Mouse (Mus musculus) heart, embryonic 15.5 days (tissue): ENCODE measurements around the gene Krtap28-13. TPM values are rescaled to one million over a fixed set of nuclear protein-coding genes. Genes with fewer than 3 reads are reported as not detected.

Experiments
- ATAC-seq: fragments of 200-750 bp; cut with Nextera tagmentation; replicated peaks from 2 replicates; pipeline ENCODE4 v1.8.0; 2017; ENCODE audit warnings: low read depth, moderate TSS enrichment; ENCODE audit not compliant: insufficient number of reproducible peaks, insufficient read depth, low FRiP score
- H3K27ac ChIP-seq: fragments of 300-500 bp; sonication (generic); 2 replicates; pipeline ENCODE4 v1.5.1; 2015; ENCODE audit warnings: mild to moderate bottlenecking, inconsistent platforms
- H3K27me3 ChIP-seq: fragments of 300-500 bp; sonication (generic); 2 replicates; pipeline ENCODE4 v1.6.1; 2015; ENCODE audit warnings: inconsistent platforms
- H3K36me3 ChIP-seq: fragments of 300-500 bp; sonication (generic); 2 replicates; pipeline ENCODE4 v1.6.1; 2015; ENCODE audit warnings: mild to moderate bottlenecking, inconsistent platforms
- H3K4me1 ChIP-seq: fragments of 300-500 bp; sonication (generic); replicated peaks from 2 replicates; pipeline ENCODE4 v1.6.1; 2015; ENCODE audit warnings: inconsistent platforms
- H3K4me2 ChIP-seq: fragments of 300-500 bp; sonication (generic); 2 replicates; pipeline ENCODE4 v1.6.1; 2015; ENCODE audit warnings: inconsistent platforms, mild to moderate bottlenecking, moderate library complexity
- H3K4me3 ChIP-seq: fragments of 300-500 bp; sonication (generic); 2 replicates; pipeline ENCODE4 v1.5.1; 2015; ENCODE audit warnings: mild to moderate bottlenecking, inconsistent platforms
- H3K9ac ChIP-seq: fragments of 300-500 bp; sonication (generic); 2 replicates; pipeline ENCODE4 v1.6.1; 2015; ENCODE audit warnings: mild to moderate bottlenecking, inconsistent platforms
- H3K9me3 ChIP-seq: fragments of 300-500 bp; sonication (generic); replicated peaks from 2 replicates; pipeline ENCODE4 v1.6.1; 2016; ENCODE audit warnings: inconsistent platforms
- WGBS: fragments of 180-500 bp; shearing (Covaris S2); methylation state at CpG from one replicate; pipeline ENCODE4 v1.1.7; 2015; ENCODE audit warnings: mixed read lengths; 5-methylcytosine and 5-hydroxymethylcytosine counted together
- polyA plus RNA-seq: library from polyadenylated mRNA; unstranded; fragments of >200 nt; fragmentation: Nextera tagmentation; extraction: Ambion mirVana; gene quantifications from 2 replicates; pipeline ENCODE4 v1.2.1, GENCODE M21; 2015

The Krtap28-13 gene
- polyA plus RNA-seq, 1 experiment from 2014 or later = not detected

GRCm38 (mm10) chr1:83044882-83045427 is 15.8 kb upstream of the Krtap28-13 start, which contains the start of gene Gm47969:
Gene Gm47969, plus strand, starts transcription at chr1:83044932.
- Histone ChIP-seq H3K36me3 (no peaks in the 10 kb centered on the region), H3K4me3 (no peak within 1 kb of the TSS), H3K4me2 (no peak within 1 kb of the TSS), H3K4me1 (no peaks in the 10 kb centered on the region), H3K27me3 (no peaks in the 10 kb centered on the region), H3K9ac (no peak within 1 kb of the TSS), H3K27ac (no peak within 1 kb of the TSS), H3K9me3 (no peaks in the 10 kb centered on the region)
- 72% methylated on average over 5 of the region's 5 CpGs for WGBS
- no peak for ATAC-seq

- peaks cover 10% of the 10 kb centered on the region for H3K4me1 ChIP-seq
- ATAC-seq = no peak
- WGBS = 74% methylated on average over 1 of the region's 1 CpGs
- H3K9me3 ChIP-seq = no peaks in the 10 kb centered on the region
- no peaks in the 10 kb centered on the region for H3K27me3 ChIP-seq
- H3K36me3 ChIP-seq = no peaks in the 10 kb centered on the region
- no peak overlapping the region for H3K4me2 ChIP-seq
- H3K9ac ChIP-seq = no peak overlapping the region
- H3K27ac ChIP-seq = no peak overlapping the region
- H3K4me3 ChIP-seq = no peak overlapping the region
Measured at GRCm38 (mm10) chr1:83058481-83058880, 2.2 kb upstream of the Krtap28-13 start.

GRCm38 (mm10) chr1:83059278-83059677 is 1.5 kb upstream of the Krtap28-13 start, which contains the start of gene A030005K14Rik:
Gene A030005K14Rik, minus strand, starts transcription at chr1:83059378.
- Histone ChIP-seq H3K27me3 (no peaks in the 10 kb centered on the region), H3K9ac (no peak within 1 kb of the TSS), H3K4me2 (no peak within 1 kb of the TSS), H3K9me3 (no peaks in the 10 kb centered on the region), H3K4me1 (peaks cover 10% of the 10 kb centered on the region), H3K4me3 (no peak within 1 kb of the TSS), H3K27ac (no peak within 1 kb of the TSS), H3K36me3 (no peaks in the 10 kb centered on the region)
- WGBS = 61% methylated on average over 9 of the region's 9 CpGs
- ATAC-seq = no peak

DNA sequence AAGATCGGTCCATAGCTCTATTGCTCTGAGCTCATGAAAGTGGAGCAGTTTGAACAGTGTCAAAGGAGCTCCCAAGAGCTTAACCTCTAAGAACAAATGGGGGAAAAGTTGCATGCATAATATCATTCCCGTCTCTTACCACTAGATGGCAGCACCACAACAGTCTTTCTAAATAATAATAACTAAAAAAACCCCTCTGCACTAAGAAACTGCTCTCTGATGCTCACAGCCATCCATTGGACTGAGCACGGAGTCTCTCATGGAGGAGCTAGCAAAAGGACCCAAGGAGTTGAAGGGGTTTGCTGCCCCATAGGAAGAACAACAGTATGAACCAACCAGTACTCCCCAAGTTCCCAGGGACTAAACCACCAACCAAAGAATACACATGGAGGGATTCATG is 4.1 kb downstream of the Krtap28-13 start:
- WGBS = 24% methylated on average over 3 of the region's 3 CpGs
- no peak for ATAC-seq
- no peaks in the 10 kb centered on the region for H3K9me3 ChIP-seq

GRCm38 (mm10) chr1:83066577-83066976 is 5.8 kb downstream of the Krtap28-13 start:
- Histone ChIP-seq H3K4me2 (no peak overlapping the region), H3K36me3 (no peaks in the 10 kb centered on the region), H3K9ac (no peak overlapping the region), H3K4me1 (no peaks in the 10 kb centered on the region), H3K27ac (no peak overlapping the region), H3K4me3 (no peak overlapping the region), H3K9me3 (no peaks in the 10 kb centered on the region), H3K27me3 (no peaks in the 10 kb centered on the region)
- ATAC-seq = no peak
- 88% methylated on average over 4 of the region's 4 CpGs for WGBS

More for the DNA sequence above, 4.1 kb downstream of the Krtap28-13 start:
- Histone ChIP-seq H3K27ac (no peak overlapping the region), H3K27me3 (no peaks in the 10 kb centered on the region), H3K4me3 (no peak overlapping the region), H3K9ac (no peak overlapping the region), H3K4me2 (no peak overlapping the region), H3K4me1 (peaks cover 7% of the 10 kb centered on the region), H3K36me3 (no peaks in the 10 kb centered on the region)

DNA sequence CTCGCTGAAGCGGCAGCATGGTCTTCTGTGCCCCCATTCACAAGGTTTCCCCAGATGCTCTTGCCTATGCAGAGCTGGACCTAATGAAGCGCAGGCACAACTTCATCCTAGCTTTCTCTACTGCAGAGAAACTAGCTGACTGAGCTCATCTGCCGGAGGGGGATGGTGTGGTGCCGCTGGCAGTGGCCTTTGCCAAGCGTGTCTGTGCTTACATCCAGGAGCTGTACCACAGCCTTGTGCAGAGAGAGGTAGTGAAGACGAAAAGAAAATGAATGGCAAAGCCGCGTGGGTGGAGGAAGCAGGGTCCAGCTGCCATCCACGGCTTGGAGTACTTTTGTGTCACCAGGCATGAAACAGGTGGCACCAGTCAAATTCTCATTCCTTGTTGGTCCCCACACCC is 6.5 kb downstream of the Krtap28-13 start:
- H3K4me1 ChIP-seq = no peaks in the 10 kb centered on the region
- 85% methylated on average over 10 of the region's 10 CpGs for WGBS
- H3K9ac ChIP-seq = no peak overlapping the region
- H3K27me3 ChIP-seq = no peaks in the 10 kb centered on the region
- H3K9me3 ChIP-seq = no peaks in the 10 kb centered on the region
- H3K4me2 ChIP-seq = no peak overlapping the region
- no peak overlapping the region for H3K4me3 ChIP-seq
- H3K27ac ChIP-seq = no peak overlapping the region
- no peak for ATAC-seq
- H3K36me3 ChIP-seq = no peaks in the 10 kb centered on the region

DNA sequence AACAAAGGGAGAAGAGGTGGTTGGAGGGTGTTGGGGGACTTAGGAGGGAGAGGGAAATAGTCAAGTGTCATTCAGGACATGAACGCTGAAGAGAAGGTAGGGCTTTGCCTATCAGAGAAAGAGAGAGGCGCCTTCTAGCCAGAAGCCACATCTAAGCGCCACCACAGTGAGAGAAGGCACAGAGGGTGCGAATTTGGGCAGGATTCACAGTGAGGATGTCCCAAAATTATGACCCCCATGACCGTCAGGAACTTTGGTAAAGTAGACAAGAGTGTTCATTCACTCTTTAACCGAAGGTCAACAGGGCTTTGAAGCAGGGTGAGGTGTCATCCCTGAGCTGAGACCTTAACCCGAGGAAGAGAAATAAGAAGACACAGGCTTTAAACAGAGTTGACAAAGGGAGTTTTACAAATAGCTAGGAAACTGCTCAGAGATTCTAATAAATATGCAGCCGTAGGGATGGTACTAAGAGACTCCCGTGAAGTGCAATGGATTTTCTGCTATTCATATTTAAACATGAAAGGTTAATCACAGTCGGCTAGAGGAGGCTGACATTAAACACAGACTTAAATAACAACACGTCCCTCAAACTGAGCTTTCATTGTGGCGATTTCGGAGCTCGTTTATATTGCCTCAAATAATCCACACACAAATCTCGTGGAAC is 14.9 kb downstream of the Krtap28-13 start:
- Histone ChIP-seq H3K9me3 (no peaks in the 10 kb centered on the region), H3K27me3 (no peaks in the 10 kb centered on the region), H3K27ac (no peak overlapping the region), H3K9ac (no peak overlapping the region), H3K4me1 (no peaks in the 10 kb centered on the region), H3K4me3 (peak overlapping the region; percentile 39), H3K4me2 (peak overlapping the region; percentile 52), H3K36me3 (no peaks in the 10 kb centered on the region)
- no peak for ATAC-seq
- whole genome bisulfite sequencing = 39% methylated on average over 15 of the region's 15 CpGs

- no peaks in the 10 kb centered on the region for H3K9me3 ChIP-seq
- no peak for ATAC-seq
- H3K36me3 ChIP-seq = no peaks in the 10 kb centered on the region
- peak overlapping the region; percentile 39 for H3K4me3 ChIP-seq
- peak overlapping the region; percentile 52 for H3K4me2 ChIP-seq
- H3K27ac ChIP-seq = no peak overlapping the region
- H3K9ac ChIP-seq = no peak overlapping the region
- H3K4me1 ChIP-seq = no peaks in the 10 kb centered on the region
- H3K27me3 ChIP-seq = no peaks in the 10 kb centered on the region
- WGBS = 44% methylated on average over 11 of the region's 11 CpGs
Measured at GRCm38 (mm10) chr1:83076190-83076917, 15.6 kb downstream of the Krtap28-13 start.

- ATAC-seq = no peak
- no peaks in the 10 kb centered on the region for H3K36me3 ChIP-seq
- H3K4me2 ChIP-seq = no peak overlapping the region
- H3K4me1 ChIP-seq = no peaks in the 10 kb centered on the region
- no peak overlapping the region for H3K27ac ChIP-seq
- H3K4me3 ChIP-seq = no peak overlapping the region
- no peak overlapping the region for H3K9ac ChIP-seq
- H3K27me3 ChIP-seq = no peaks in the 10 kb centered on the region
- 67% methylated on average over 6 of the region's 6 CpGs for WGBS
- no peaks in the 10 kb centered on the region for H3K9me3 ChIP-seq
Measured at GRCm38 (mm10) chr1:83077016-83077415, 16.3 kb downstream of the Krtap28-13 start.

DNA sequence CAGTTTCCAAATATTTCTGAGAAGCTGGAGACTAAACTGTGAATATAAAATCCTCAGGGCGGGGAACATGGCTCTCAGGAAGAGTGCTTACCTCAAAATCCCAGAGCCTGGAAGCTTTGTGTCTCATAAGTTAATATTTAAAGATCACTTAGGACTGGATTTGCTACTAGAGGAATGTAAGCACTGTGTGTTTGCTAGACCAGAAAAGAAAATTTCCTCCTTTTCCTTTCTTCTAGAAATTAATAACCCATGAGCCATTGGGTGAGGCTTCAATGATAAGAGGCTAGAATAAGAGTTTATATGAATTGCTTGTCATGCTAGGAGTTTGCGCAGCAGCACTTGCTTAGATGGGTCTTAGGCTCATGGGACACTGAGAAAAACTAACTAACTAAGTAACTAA is 24.1 kb downstream of the Krtap28-13 start:
- Histone ChIP-seq H3K27ac (no peak overlapping the region), H3K36me3 (no peaks in the 10 kb centered on the region)
- 77% methylated on average over 2 of the region's 2 CpGs for WGBS

DNA sequence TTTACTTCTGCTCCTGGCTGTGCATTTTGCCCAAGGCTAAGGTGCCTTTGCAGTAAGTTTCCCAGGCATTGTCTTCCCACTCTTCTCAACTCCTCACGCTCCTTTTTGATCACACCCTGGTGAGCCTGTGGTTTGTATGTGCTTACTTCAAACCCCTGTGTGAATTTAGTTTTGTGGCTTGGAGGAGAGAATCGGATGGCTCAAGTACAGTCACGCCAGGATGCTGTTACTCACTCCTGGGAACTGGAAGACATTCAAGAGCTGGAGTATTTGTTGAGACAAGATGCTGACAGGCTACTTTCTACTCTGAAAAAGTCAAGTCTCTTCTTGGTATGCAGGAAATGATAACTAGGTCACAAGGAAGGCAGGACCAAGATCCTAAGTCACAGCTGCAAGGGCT is 30.5 kb downstream of the Krtap28-13 start:
- WGBS = 46% methylated on average over 3 of the region's 3 CpGs
- ATAC-seq = no peak
- no peak overlapping the region for H3K4me3 ChIP-seq

More for the DNA sequence above, 24.1 kb downstream of the Krtap28-13 start:
- Histone ChIP-seq H3K4me2 (no peak overlapping the region), H3K9ac (no peak overlapping the region), H3K4me3 (no peak overlapping the region), H3K27me3 (no peaks in the 10 kb centered on the region), H3K9me3 (no peaks in the 10 kb centered on the region), H3K4me1 (no peaks in the 10 kb centered on the region)
- no peak for ATAC-seq

More for the DNA sequence above, 30.5 kb downstream of the Krtap28-13 start:
- Histone ChIP-seq H3K4me2 (no peak overlapping the region), H3K27me3 (no peaks in the 10 kb centered on the region), H3K9ac (no peak overlapping the region), H3K27ac (no peak overlapping the region), H3K36me3 (no peaks in the 10 kb centered on the region), H3K9me3 (no peaks in the 10 kb centered on the region), H3K4me1 (0 out of 2 replicates have a peak, but pooled peaks cover under 1% of the 10 kb centered on the region)
